Mouse (Mus musculus): ENCODE data around the gene Ston1.

The Ston1 gene

DNA sequence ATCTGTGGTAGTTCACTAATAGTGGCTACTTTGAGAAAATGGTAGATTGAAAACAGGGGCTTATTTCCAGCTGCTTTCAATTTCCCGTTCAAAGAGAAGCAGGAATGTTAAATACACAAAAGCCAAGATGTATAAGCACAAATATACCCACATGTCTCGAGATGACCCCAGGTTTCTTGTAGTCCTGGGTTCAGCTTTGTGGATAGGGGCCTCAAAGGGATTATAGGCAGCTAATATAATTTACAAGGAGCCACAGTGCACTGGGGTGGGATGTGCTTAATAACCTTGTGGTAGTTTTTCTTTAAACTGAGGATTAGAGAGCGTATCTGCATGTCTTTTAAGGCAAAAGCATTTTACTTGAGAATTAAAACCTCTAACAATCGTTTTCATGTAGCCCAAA, 73.3 kb downstream of the Ston1 start:
- DNase-seq (ENCODE audit: low read depth, low spot score) = no peak

- DNase-seq (ENCODE audit: low read depth, low spot score) = no peak
Measured at GRCm38 (mm10) chr17:88675310-88676309, 78.1 kb downstream of the Ston1 start.

- no peak for DNase-seq (ENCODE audit: low read depth, low spot score)
Measured at GRCm38 (mm10) chr17:88688226-88688625, 90.7 kb downstream of the Ston1 start.

DNA sequence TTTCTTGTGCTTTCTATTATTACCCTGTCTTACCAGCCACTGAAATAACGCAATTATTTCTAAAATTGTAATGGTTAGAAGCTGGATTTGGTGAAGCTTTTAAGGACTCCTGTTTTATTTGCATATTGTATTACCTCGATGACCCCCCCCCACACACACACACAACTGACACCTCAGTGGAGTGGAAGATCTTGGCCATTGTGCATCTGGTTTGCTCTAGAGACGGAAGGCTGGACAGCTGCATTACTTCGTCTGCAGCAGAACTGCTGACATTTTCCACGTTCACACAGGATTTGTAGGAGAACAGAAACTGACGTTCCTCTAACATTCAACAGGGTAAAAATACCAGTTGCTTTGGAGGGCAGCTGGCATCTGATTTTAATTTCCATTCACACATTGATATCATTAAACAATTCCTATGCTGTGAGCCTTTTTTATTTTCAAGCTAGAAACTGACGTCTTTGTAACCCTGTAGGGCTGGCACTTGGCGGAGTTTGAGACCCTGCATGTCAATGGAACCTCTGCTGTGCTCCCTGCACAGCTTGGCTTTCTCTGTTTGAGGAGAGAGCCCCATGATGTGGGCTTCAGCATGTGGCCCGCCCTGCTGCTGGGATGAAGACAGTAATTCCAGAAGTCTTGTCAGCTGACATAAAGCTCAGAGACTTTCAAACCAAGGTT, 99.3 kb downstream of the Ston1 start:
- DNase-seq (ENCODE audit: low read depth, low spot score) = no peak

DNA sequence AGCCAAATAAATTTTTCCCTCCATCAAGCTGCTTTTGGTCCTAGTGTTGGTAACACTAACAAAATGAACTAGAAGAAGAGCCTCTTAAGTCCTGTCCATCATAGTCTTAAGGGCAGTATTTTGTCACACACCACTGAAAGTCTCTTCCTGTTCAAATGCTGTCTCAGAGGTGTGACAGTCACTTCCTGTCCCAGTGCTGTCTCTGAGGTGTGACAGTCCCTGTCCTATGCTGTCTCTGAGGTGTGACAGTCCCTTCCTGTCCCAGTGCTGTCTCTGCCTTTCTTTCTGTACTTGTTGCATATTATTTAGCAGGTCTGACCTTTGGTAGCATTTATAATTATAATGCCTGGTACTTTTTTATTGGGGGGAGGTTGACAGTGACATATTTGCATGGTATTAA, 103.4 kb downstream of the Ston1 start:
- no peak for DNase-seq (ENCODE audit: low read depth, low spot score)

DNA sequence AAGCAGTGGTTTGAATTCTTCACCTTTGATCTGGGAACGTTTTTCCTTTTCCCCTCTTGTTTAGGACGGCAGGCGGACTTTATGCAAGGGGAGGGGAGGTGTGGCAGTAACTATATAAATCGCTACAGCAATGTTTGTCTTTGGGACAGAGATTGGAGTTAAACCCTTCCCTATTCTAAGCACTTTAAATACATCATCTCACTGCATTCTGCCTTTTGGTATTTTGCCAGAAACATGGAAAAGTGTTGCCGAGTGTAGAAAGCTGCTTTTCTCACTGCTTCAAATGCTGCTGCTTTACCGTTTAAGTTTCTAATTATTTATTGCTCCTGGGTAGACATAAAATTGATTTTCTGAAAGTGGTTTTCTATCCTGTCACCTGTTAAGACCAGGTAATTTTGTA, 104.9 kb downstream of the Ston1 start:
- no peak for DNase-seq (ENCODE audit: low read depth, low spot score)

DNA sequence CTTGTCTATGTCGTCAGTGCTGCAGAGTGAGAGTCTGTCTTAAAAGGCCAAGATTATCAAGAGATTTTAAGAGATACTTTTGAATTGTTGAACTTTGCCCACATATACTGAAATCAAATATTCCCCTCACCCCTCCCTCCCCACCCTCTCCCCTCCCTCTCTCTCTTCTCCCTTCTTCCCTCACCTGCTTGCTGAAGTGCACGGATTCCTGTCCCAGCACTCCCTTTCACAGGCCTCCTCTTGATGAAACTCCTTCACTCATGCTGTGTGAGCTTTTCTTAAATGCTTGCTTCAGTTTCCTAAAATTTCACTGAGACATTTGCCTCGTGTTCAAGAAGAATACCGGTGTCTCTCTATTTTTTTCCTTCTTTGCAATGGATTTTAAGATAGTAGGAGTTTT, 105.6 kb downstream of the Ston1 start:
- no peak for DNase-seq (ENCODE audit: low read depth, low spot score)

DNA sequence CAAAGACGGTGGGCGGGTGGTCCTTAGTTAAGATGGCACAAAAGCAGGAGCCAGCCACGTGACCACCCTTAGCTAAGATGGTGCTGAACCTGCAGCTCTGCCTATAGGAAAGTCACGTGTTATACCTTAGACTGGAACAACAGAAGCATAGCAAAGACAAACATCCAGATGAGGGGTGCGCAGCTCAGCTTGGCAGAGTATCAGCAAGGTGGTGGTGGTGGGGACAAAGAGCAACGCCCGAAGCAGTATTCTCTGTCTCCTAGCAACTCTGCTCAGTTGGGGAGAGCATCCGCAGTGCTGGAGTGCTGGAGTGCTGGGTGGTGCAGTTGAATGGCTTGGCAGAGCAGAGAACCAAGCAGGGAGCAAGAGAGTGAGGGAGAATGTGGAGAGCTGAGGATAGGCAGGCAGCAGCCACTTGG, 108.8 kb downstream of the Ston1 start:
- DNase-seq (ENCODE audit: low read depth, low spot score) = no peak
